Mouse (Mus musculus): ENCODE measurements at regions not wholly inside any gene's neighbourhood (a gene's known extent, or its start where the extent isn't known, plus 50 kb on each side); places are given as distances from the start of the nearest gene placed in this dataset.
A peak's percentile ranks its signal among the peaks of the same experiment; 100 is the strongest.

- DNase-seq (ENCODE audit: low read depth, low spot score): no peak
These were observed 62.5 kb upstream of the Lrch2 start for GRCm38 (mm10) chrX:147616374-147616773.

DNA sequence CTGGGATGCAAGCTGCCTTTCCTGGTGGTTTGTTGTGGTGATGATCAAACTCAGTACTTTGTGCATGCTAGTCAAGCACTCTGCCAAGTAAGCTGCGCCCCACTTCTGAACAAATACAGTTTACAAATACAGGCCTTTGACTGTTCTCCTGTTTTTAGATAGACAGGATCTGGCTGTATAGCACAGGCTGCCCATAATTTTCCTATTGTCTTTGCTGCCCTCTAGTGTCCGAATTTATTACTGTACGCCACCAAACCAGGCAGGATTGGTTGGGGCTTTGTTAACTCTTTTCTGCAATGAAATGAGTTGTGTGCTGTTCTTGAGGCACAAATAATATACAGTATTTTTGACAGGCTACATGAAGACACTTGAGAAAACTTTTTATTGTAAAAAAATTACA lies 54.8 kb upstream of the Lrch2 start:
- DNase-seq (ENCODE audit: low read depth, low spot score): peak; percentile 27

All from mesoderm, embryonic 11.5 days (tissue).